Mouse (Mus musculus): Measurements from ENCODE around the gene Cldn2. TPM values are rescaled to one million over a fixed set of nuclear protein-coding genes. Genes with fewer than 3 reads are reported as not detected.
"Not testable (repeated sequence)": the region's sequence is repeated elsewhere in the genome, so short reads cannot be mapped to it uniquely, and the experiment has no call there.

Gene Cldn2
- 1 to 10 TPM; 1.4 TPM for total RNA-seq (2021)
- long read RNA-seq, experiment 1 = 0 reads
- long read RNA-seq, experiment 2, partial matches to known transcripts = 5 of 5 reads
- long read RNA-seq, experiment 2, other reads (novel, unspliced or antisense) = 0 of 5 reads

DNA sequence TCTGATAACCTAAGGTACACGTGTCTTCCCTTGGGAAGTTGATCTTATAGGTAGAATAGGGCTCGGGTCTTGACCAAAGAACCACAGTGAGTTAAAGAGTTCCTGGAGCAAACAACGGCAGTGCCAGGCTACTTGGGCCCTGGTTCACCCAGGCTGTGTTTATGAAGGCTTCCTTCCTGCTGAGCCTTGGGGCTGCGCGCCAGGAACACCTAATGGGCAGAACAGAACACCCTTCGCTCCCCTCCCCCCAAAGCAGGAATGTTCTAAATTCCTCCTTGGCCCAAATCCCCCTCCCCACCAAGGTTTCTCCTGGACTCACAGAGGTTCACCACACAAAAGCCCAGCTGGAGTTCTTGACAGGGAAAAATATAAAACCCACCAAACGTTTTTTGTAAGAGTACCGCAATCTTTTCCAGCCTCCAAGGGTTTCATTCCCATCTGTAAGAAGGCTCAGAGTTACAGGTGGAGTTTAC is at the start of gene Cldn2:
TSS of gene Cldn2 (plus strand) at position 423 of the 473 bp plus-strand sequence.
- DNase-seq = no peak

DNA sequence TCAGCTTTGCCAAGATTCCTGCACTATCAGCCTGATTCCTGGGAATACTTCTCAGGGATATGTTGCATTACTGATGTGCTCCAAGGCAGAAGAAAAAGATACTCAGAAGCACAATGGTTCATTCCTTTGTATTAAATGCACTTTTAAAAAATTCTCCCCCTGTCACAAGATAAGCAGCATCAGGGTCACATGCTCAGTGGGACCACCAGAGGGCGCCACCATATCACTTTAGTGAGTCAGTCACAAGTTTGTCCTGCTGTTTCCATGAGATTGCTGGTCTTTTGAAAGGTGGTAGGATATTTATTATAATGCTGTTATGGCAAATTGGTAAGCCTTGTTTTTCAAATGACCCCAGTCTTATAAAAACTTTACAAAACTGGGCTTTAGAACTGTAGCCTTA is 48.8 kb upstream of the Cldn2 start:
- DNase-seq = peak; percentile 61

DNA sequence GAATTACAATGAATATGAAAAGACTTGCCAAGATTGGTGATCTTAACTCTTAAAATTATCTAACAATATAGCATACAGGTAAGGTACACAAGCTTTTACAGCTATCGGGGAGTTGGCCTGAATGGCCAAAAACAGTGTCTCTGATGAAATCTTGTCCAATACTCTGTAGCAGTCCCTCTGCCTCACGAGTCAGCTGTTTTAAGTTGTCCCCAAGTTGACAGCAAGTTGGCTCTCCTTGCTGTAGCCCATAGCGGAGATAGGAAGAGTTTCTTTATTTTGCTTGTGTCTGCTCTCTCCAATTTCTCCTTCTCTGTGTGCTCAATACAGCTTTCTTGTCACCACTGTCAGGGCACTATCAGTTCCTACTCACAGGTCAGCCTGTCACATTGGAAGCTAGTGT is 42.0 kb upstream of the Cldn2 start:
- not testable (repeated sequence) for DNase-seq

DNA sequence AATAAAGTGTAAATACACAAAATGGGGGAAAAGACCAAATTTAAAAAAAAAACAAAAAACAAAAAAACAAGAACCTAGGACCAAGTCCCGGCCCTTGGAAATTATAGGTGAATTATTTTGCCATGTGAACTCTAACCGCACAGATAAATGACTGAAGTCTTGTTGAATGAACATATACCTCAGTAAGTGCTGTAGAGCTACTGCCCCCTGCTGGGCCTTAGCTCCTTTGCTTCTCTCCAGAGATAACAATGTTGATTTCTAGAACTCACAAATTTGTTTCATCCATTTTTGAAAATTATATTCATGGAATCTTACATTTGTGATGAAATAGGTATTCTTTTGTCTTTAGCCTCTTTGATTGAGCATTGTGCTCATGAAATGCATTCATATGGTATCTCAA is 38.1 kb upstream of the Cldn2 start:
- DNase-seq = peak; percentile 49

DNA sequence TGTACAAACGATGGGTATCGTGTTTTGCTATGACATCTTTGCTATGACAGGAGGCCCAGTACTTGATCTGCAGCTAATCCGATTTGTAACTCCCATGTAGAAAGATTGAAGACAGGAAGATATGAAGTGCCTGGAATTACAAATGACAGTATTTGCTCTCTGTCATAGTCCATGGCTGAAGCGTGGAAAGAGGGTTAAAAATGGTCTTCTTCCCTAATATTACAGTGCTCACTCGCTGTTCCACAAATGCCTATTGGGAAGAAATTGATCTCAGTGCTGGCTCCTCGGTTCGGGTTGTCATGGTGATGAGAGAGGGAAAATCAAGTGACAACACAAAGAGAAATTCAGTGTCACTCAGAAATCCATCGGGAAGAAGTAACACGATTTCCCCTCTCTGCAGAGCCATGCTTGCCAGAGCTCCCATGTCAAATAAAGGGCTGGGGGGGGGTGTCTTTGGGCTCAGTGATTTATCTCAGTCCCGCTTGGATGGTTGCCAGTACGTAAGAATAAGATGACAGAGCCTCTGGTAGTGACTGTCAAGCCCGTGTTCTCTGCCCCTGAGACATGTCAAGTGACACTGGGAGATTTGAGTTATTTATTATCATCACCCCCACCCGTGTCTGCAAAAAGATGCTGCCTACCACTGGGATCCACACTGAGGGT is 30.5 kb upstream of the Cldn2 start:
- DNase-seq = no peak

DNA sequence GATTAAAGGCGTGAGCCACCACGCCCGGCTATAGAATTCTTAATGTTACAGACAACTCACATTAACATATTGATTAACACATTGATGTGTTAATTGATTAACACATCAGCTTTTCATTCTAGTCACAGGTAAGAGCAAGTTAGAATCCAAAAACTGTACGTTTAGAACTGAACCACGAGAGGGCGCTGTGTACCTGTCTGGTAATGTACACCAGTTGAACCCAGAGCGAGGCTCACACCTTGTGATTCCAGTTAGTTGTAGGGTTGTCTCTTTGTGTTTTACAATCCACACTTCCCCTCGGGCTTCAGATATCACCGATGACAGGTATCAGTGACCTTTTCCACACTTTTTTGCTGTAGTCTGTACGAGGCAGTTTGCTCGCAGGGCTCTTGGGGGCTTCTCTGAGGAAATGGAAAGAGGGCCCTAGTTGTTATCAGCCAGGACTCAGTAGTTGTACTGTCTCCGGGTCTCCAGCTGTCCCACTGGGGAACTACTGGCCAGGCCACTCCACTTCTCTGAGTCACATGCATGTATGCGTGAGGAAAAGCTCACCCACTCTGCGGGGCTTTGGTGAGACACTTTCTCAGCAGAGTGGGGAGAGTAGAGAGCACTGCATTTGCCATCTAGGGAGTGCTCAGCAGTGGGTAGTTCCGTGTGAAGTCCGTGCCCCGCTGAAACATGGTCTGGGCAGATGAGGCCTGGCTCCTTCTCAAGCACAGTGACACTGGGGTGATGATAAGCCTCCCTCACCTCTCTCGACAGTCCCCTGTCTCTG is 26.1 kb upstream of the Cldn2 start:
- peak; percentile 67 for DNase-seq

DNA sequence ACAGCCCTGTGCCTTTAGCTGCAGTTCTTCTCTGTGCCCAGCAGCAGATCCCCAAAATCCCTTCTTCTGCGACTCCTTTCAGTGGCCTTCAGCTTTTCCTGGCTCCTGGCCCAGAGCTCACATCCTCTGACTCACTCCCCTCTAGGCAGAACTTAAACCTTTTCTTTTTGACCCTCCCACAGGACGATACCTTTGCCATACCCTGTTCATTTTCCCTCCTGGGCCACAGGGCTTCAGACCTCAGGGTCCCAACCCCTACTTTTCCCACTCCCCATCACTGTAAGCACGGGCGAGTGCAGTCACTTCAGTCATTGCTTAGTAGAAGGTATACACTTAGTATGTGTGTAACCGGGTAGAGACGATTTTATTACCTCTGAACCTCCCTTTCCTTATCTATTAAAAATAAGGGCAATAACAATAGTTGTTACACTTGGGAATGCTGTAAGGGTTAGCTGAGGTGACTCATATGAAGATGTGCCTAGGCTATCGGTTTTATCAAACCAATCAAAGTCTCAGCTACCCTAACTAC is 25.5 kb upstream of the Cldn2 start:
- DNase-seq = peak; percentile 56

DNA sequence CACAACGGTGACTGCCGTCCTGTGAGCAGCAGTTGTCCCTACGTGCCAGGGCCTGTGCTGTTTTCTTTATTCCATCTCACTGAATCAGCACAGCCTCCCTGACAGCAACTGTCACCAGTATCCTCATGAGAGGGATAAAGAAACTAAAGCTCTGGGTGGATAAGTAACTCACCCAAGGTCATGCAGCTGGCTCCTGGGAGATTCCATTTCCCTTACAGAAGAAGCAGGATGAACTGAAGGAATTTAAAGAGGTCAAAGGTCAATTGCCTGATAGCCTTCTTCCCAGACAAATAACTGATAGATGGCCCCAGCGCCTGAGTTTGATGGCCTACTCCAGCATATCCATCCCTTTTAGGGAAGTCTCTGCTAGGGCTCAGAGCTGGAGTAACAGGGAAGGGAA is 23.3 kb upstream of the Cldn2 start:
- no peak for DNase-seq

DNA sequence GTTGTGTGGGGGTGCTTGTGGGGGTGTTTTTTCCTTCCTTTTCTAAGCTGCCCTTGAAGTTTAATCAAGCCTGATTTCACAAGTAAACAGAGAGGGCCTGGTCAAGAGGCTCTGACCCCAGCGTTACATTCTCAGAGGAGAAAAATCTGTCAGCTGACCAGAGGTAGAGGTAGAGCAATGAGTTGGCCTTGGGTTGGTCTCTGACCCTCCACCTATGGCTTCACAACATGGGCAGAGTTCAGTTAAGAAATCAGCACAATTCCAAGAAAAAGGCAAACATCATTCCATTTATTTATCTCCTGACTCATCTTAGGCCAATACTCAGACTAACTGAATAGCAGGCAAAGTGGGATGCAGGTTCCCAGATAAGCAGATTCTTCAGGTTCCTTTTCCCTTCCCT is 21.7 kb upstream of the Cldn2 start:
- DNase-seq = no peak

DNA sequence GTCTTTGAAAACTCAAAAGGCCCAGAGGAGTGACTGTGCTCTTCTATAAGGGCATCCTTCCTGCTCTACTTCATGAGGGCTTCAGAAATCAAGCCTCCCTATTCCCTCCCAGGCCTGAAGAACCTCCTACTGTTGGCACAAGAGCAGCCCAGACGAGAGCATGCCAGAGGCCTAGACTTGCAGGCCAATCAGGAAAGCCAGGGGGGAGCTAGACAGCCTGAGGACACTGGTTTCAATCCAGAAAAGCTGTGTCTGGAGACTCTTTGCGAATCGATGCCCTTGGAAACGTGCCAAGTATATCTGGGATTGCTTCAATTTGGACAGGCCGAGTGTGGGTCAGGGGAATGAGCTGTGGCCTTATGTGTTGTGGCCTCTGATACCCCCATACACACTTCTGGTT is 21.2 kb upstream of the Cldn2 start:
- DNase-seq = peak; percentile 17

DNA sequence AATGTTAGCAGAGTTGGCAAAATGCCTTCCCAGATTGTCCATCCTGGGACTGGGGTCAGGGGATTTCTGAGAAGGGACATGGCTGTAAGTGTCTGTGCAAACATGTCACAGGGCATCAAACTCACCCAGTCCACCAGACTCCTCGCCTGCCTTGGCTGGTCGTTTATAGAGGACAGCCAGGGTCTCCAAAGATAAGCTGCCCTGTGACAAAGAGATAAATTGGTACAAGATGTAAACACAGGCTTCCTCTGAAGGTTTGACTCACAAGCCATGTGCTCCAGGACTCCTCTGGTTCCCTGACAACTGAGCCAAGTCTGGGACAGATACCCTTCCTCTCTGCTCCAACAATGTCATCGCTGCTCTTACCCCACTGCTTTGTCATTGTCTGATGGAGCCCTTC is 19.6 kb upstream of the Cldn2 start:
- no peak for DNase-seq

DNA sequence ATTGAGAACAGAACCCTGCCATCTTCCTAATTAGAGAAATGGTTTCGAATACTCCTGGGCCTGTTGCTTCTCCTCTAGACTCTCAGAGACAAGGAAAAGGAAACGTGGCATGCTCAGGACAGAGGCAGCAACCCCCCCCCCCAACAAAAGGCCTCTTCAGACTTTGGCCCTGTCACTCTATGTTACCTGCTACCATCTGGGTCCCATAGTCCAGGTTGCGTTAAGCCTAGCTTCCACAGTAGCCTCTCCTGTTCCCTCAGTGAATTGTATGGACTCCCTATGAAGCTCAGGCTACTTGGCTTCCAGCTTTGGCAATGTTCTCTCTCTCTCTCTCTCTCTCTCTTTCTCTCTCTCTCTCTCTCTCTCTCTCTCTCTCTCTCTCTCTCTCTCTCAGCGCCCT is 19.1 kb upstream of the Cldn2 start:
- DNase-seq = no peak

DNA sequence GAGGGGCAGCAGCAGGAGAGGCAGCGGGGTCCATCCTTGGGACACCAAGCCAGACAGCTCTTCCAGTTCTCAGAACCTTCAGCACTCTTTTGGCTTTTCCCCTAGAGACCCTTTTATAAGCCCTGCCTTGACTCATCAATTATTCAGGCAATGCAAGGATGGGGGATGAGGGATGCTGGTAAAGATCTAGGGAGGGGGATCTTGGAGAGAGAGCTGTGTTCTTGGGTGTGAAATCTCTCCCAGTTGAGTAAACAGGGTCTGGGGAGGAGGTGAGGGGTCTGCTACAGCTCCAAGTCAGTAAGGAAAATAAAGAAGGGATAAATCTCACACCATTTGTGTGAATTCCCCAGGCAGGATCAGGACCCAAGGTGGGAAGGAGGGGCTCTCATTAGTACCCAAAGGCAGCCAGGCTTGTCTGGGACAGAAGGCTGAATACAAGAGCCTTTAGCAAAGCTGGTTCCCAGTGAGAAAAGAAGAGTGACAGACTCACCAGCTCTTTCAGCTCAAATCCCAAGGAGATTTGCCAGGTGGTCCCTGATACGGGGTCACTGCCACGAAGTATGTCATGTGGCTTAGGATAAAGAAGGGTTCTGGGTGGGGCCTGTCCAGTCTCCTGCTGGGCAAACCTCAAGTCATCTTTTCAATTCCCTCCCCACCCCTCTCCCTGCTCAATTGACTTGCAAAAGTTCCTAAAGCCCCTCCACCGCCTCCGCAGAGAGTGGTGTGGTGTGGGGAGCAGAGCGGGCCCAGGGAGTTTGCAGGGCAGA is 18.2 kb upstream of the Cldn2 start, which contains the start of gene Ripply1:
TSS of gene Ripply1 (minus strand) at position 76 of the 767 bp plus-strand sequence.
- DNase-seq = no peak

DNA sequence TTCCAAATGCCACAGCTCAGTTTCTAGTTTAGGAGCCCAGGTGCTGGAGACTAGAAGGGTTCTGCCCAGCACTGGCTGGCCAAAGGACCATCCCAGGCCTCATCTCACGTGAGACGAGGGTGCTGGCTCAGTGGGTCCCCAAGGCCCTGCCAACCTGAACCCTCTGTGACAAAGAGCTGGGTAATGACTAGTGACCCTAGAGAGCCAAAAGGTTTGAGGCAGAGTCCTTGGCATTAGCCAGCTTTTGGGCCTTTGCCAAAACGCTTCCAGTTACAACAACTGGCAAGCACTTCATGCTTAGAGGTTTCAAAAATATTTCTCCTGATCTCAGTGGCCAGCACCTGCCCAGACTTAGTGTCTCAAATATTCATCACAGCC is 17.6 kb upstream of the Cldn2 start:
- DNase-seq = peak; percentile 74

DNA sequence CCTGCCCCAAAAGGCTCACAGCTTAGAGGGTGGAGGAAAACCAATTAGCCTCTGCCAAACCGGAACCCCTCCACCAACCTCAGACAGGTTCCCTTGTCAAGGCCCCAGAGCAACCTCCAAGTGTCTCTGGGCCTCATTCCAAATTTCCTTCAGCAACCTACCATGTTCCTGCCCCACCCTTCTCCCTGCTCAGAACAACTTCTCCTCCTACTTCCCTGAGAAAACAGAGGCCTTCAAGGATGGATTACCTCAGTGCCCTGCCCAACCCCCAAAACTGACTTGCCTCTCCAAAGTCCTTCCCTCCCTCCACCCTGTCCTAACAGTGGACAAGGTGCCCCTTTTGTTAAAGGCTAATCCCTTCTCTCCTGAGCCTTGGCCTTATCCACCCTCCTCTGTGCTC is 14.9 kb upstream of the Cldn2 start:
- DNase-seq = no peak

DNA sequence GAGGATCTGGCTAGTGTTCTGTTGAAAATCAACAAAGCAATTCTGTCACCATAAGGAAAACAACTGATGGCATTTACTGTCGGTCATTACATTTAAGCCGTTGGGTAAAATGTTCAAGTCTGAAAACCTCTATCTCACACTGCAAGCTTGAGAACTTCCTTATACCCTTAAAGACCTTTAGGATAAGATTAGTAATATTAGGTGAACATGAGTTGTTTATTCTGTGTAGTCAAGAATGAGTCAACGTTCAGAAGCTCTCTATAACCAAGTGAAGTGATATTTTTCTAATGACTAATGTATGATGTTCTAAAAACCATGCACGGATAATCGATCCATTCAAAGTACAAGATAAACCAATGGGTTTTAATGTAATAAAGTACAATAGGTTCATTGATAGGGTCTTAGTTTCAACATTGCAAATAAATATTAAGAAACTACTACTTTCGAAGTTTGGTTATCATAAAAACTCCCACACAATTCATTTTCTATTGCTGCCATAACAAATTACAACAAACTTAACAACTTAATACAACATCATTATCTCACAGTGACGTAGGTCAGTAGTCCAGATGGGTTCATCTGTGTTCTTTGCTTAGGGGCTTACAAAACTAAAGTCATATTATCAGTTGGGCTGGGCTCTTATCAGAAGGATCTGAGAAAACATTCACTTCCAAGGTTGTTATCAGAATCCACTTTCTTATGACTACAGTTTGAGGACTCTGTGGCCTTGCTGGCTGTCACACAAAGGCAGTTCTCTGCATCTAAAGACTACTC is 6.4 kb upstream of the Cldn2 start:
- no peak for DNase-seq

DNA sequence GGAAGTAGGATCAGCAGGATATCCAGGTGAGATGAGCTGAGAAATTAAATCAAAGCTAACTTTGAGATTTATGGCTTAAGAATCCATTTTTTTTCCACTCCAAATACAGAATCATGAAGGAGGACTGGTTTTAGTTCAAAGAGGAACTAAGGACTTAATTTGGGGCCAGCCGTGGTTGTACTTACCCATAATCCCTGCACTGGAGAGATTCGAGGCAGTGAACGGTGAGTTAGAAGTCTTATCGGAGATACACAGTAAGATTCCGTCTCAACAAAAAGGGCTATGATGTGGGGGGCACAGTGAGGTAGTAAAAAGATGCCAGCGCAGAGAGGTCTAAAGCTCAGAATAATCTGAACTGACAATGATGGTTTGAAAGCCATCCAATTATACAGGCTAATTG is 4.6 kb upstream of the Cldn2 start:
- DNase-seq = no peak

DNA sequence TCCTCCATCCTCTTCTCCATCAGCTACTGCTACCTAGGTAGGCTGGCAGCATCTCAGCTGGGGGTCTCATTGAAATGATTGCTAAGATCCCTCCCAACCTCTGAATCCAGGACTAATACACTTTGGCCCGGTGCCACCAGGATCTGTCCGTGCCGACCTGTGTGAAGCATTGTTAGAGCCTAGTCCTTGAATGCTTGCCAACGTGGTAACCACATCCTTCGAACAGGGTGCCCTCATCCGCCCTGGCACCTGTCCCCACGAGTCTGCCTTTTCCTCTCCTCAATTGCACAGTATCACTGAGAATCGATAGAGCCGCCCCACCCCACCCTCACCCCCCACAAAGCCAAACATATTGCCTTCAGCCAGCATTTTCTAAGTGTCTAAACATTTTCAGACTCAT is 2.8 kb upstream of the Cldn2 start:
- peak; percentile 27 for DNase-seq

DNA sequence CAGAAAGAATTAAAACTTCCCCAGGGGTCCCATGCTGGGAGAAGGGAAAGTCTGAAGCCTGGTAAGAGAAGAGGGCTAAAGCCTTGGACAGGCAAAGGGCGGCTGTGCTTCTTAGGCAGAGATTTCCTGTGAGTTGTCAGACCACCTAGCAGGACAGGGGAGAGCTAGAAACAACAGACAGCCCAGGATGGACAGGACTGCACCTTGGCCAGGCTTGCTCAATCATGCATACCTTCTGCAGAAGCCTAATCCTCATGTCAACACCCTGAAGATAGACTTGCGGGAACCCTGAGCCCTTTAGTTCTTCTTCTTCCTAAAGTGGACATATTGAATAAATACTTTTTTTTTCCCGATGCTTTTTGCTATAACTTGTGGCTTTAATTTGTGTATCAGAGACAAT is 675 bp upstream of the Cldn2 start:
- DNase-seq = no peak

DNA sequence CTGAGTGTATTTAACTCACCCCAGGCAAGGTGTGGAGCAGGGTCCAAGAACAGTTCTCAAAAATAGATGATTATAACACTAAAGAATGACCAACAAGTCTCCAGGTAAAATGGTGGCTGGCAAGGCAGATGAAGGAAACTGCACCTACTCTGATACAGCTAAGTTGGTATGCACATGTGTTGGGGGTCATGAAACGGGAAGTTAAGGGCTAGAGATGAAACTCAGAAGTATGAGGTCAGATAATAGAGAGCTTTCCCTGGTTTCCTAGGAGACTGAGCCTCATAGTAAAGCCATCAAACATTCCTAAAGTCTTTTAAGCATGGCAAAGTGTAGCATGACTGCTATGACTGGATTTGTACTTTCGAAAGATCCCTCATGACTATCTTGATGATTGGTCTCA is 2.4 kb downstream of the Cldn2 start:
- no peak for DNase-seq

DNA sequence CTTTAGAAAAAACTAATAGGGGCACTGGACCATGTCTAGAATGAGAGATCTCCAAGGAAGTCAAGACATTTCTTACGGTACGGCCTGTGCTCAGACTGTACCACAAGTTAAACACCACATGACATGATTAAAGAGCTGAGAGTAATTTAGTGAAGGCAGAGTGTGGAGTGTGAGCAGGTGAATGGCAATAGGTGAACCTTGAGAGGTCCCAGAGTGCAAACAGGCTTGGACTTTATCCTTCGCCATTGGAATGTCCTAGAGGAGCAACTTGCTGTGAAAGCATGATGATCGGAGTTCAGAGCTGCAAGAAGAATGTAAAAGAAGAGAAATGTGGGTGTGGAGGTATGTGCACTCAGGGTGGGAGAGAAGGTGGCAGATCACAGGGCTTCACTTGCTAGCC is 5.3 kb downstream of the Cldn2 start:
- no peak for DNase-seq

DNA sequence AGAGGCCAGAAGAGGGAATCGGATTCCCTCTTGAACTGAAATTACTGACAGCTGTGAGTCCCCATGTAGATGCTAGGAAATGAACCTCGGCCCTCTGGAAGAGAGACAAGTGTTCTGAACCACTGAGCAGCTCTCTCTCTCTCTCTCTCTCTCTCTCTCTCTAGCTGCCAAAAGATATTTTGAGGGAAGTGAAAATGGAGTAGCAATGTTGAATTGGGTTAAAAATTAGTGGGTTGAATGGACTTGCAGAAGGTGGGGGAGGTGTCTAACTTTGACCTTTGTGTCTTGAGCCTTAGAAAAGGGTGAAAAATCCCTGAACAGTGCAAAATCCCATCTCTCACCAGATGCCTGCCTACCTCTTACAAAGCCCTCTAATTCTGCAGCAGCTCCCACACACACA is 6.8 kb downstream of the Cldn2 start:
- DNase-seq = no peak

All from adrenal gland, postnatal 10 days (tissue).